Mouse (Mus musculus) brain, embryonic 14.5 days (tissue): ENCODE results near the gene Pde10a.

Experiments
- CTCF ChIP-seq: fragments of 200-500 bp; IDR thresholded peaks from 2 replicates; pipeline ENCODE4 v1.5.1; 2012; ENCODE audit warnings: inconsistent platforms, mild to moderate bottlenecking, moderate library complexity, borderline replicate concordance; ENCODE audit not compliant: insufficient read depth, insufficient read length; ENCODE audit errors: extremely low read depth
- POLR2A ChIP-seq: fragments of 200-500 bp; IDR thresholded peaks from 2 replicates; pipeline ENCODE4 v1.6.1; 2012; ENCODE audit warnings: mild to moderate bottlenecking, inconsistent platforms, borderline replicate concordance; ENCODE audit not compliant: poor library complexity, insufficient read depth, insufficient read length, severe bottlenecking; ENCODE audit errors: extremely low read depth

- TF ChIP-seq CTCF (no peak), POLR2A (no peak)
Observed at GRCm38 (mm10) chr17:8858636-8859421, 333.7 kb downstream of the Pde10a start.
